Mouse (Mus musculus): ENCODE measurements around the gene Pecam1. TPM values are rescaled to one million over a fixed set of nuclear protein-coding genes. Genes with fewer than 3 reads are reported as not detected.
"Not testable (repeated sequence)": the region's sequence is repeated elsewhere in the genome, so short reads cannot be mapped to it uniquely, and the experiment has no call there.

Pecam1 gene
- total and polyA plus RNA-seq, 2 experiments from 2014 or later = 9.8 to 17.5 TPM

DNA sequence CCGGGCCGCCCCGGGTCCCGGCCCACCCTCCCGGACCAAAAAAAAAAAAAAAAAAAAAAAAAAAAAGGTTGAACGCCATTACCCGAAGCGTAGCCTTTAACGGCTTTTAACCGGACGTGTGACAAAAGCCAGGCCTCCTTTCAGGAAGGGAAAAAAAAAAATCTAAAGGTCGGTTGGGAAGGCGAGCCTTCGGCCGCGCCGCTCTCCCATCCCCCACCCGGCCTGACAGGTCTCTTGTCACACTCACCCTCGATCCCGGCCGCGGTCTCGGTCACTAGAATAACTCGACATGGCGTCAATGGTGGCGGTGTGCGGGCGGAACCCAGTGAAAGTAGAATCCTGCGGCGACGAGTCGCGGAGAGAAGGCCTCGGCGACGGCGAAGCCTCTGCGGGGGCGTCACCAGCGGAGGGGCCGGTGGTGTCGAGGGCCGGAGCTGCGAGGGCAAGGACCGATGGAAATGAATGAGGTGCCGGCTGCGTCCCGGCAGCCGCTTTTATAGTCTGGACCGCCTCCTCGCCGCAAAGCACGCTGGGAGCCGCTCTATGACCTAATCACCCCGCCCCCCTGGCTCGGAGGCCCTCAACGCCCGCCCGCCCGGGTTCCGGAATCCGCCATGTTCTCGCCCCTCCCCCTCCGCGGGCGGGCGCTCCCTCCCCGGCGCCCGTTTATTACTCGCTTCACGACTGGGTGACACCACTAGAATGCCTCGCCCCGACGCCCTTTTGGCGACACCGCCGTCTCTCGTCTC is 37.8 kb upstream of the Pecam1 start:
- no peaks in the 10 kb centered on the region for H3K27me3 ChIP-seq (ENCODE audit: insufficient read depth, low read length)
- DNase-seq (ENCODE audit: low spot score) (peak; percentile 98), ATAC-seq (ENCODE audit: low FRiP score) (peak; percentile 88)
- TF ChIP-seq CTCF (IDR thresholded peaks at IDR 0.05) = no peak
- peak overlapping the region; percentile 67 for H3K4me3 ChIP-seq (ENCODE audit: low read depth, low read length)
- no peaks in the 10 kb centered on the region for H3K9me3 ChIP-seq (ENCODE audit: low read length)
- H3K36me3 ChIP-seq (ENCODE audit: insufficient read depth, low read length) = peaks cover 11% of the 10 kb centered on the region
- peaks cover 5% of the 10 kb centered on the region; the same call in 1 of the 2 replicates for H3K4me1 ChIP-seq (ENCODE audit: insufficient read depth, low read length)
- H3K4me2 ChIP-seq (ENCODE audit: low read depth, low read length, poor library complexity, severe bottlenecking) = peak overlapping the region; percentile 50
- H3K27ac ChIP-seq (ENCODE audit: low read depth, low read length) = peak overlapping the region; percentile 98
- under 1% methylated on average over 59 of the region's 79 CpGs for WGBS
- peak overlapping the region; percentile 99 for H3K9ac ChIP-seq (replicated peaks; ENCODE audit: low read length, poor library complexity, severe bottlenecking)

DNA sequence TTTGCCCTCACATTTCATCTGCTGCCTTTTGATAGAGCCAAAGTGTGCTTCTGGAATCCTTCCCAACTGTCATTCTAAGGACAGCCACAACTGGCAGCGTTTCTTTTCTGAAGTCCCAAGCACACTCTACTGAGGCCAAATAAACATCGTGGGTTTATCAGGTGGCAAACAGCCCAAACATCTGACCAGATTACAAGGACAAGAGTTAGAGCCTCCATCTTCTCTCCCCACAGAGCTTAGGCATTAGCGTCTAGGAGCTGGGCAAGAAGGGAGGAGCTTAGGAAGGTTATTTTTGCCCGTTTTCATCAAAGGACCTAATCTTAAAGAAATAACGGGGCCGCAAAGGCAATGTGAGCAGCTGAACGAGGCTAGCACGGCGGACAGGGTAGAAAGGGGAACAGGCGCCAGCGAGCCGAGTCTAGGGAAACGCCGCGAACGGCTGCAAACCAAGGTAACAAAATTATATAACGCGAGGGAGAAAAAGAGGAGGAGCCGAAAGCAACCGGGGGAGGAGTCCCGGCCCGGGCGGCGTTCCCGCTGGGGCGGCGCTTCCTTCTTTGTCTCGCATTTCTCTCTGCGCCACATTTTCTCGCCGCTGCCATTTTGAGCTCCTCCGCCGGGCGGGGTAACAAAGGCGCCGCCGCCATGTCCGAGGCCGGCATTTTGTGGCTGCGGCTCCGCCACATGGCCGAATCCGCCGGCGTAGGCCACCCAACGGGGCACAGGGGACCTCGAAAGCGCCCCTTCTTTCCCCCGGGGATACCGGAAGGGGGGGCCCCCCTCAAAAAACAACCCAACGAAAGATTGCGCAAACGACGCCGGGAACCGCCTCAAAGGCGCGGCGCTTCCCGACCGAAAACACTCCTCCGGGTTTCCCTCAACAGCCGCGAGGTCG is 37.0 kb upstream of the Pecam1 start:
- Histone ChIP-seq H3K9me3 (ENCODE audit: low read length) (no peaks in the 10 kb centered on the region), H3K27ac (ENCODE audit: low read depth, low read length) (peak overlapping the region; percentile 98), H3K9ac (replicated peaks; ENCODE audit: low read length, poor library complexity, severe bottlenecking) (peak overlapping the region; percentile 99), H3K4me1 (ENCODE audit: insufficient read depth, low read length) (peaks cover 5% of the 10 kb centered on the region; the same call in 1 of the 2 replicates), H3K36me3 (ENCODE audit: insufficient read depth, low read length) (peaks cover 17% of the 10 kb centered on the region), H3K4me2 (ENCODE audit: low read depth, low read length, poor library complexity, severe bottlenecking) (peak overlapping the region; percentile 65), H3K27me3 (ENCODE audit: insufficient read depth, low read length) (no peaks in the 10 kb centered on the region), H3K4me3 (ENCODE audit: low read depth, low read length) (peak overlapping the region; percentile 67)
- under 1% methylated on average over 59 of the region's 65 CpGs for WGBS
- DNase-seq (ENCODE audit: low spot score) (peak; percentile 90), ATAC-seq (ENCODE audit: low FRiP score) (peak; percentile 14; the same call in 1 of the 2 replicates)
- TF ChIP-seq CTCF (IDR thresholded peaks at IDR 0.05) = 0 out of 2 replicates have a peak, but pooled peaks have one; percentile 10

GRCm38 (mm10) chr11:106785043-106785442 is 34.6 kb upstream of the Pecam1 start:
- Histone ChIP-seq H3K9ac (replicated peaks; ENCODE audit: low read length, poor library complexity, severe bottlenecking) (no peak overlapping the region), H3K4me1 (ENCODE audit: insufficient read depth, low read length) (peaks cover 5% of the 10 kb centered on the region; the same call in 1 of the 2 replicates), H3K27ac (ENCODE audit: low read depth, low read length) (no peak overlapping the region), H3K9me3 (ENCODE audit: low read length) (no peaks in the 10 kb centered on the region), H3K4me2 (ENCODE audit: low read depth, low read length, poor library complexity, severe bottlenecking) (0 out of 2 replicates have a peak overlapping the region, but pooled peaks have one; percentile 6), H3K36me3 (ENCODE audit: insufficient read depth, low read length) (peaks cover 20% of the 10 kb centered on the region), H3K4me3 (ENCODE audit: low read depth, low read length) (no peak overlapping the region), H3K27me3 (ENCODE audit: insufficient read depth, low read length) (no peaks in the 10 kb centered on the region)
- ATAC-seq (ENCODE audit: low FRiP score) = no peak
- WGBS = 64% methylated on average over 1 of the region's 1 CpGs
- DNase-seq (ENCODE audit: low spot score) = no peak
- no peak for TF ChIP-seq CTCF (IDR thresholded peaks at IDR 0.05)

- ATAC-seq (ENCODE audit: low FRiP score) (no peak), DNase-seq (ENCODE audit: low spot score) (no peak)
- Histone ChIP-seq H3K36me3 (ENCODE audit: insufficient read depth, low read length) (peaks cover 20% of the 10 kb centered on the region), H3K4me2 (ENCODE audit: low read depth, low read length, poor library complexity, severe bottlenecking) (no peak overlapping the region), H3K4me3 (ENCODE audit: low read depth, low read length) (no peak overlapping the region), H3K4me1 (ENCODE audit: insufficient read depth, low read length) (peaks cover 5% of the 10 kb centered on the region; the same call in 1 of the 2 replicates), H3K9me3 (ENCODE audit: low read length) (no peaks in the 10 kb centered on the region), H3K27me3 (ENCODE audit: insufficient read depth, low read length) (no peaks in the 10 kb centered on the region), H3K27ac (ENCODE audit: low read depth, low read length) (no peak overlapping the region), H3K9ac (replicated peaks; ENCODE audit: low read length, poor library complexity, severe bottlenecking) (no peak overlapping the region)
- TF ChIP-seq CTCF (IDR thresholded peaks at IDR 0.05) = no peak
- WGBS = 91% methylated on average over 2 of the region's 2 CpGs
Observed at GRCm38 (mm10) chr11:106784476-106784875, 34.0 kb upstream of the Pecam1 start.

DNA sequence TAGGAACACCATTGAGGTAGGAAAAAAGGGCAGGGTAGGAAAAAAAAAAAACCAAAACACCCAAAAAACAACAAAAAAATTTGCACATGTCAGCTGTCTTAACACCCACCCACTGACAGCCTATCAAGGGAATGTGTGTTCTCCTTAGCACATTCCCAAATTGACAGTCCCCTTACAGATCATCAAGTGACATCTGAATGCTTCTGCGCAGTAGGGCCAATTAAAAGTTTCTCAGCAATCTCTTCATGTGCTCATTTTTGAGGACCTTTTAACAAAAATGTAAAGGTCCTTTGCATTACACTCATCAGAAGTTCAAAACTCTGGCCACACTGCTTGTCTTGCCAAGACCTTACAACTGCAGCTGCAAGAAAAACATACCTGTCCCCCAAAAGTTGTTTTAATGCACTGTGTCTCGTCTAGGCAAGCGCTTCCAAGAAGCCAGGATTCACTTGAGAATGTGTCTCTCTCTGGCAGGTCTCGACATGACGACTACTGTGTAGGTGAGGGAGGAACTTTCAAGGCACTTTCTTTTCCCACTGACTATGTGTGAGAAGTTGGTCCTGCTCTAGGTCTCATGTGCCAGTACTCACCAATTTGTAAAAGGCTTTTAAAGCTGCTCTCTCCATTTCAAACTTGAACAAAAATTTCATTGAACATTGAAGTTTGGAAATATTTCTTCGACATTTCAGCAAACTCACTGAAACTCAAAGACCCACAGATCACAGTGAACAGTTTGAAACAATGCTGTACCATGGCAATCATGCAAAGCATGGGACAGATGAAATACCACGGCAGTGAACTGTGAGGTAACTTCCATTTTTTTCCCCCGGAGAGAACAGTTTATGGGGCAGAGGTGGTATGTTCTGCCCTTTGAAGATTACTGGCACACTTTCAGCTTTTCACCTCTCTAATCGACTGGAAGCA is 32.7 kb upstream of the Pecam1 start:
- Histone ChIP-seq H3K4me3 (ENCODE audit: low read depth, low read length) (no peak overlapping the region), H3K4me2 (ENCODE audit: low read depth, low read length, poor library complexity, severe bottlenecking) (no peak overlapping the region)

GRCm38 (mm10) chr11:106782271-106782670 is 31.8 kb upstream of the Pecam1 start:
- not testable (repeated sequence) for H3K4me1 ChIP-seq (ENCODE audit: insufficient read depth, low read length); H3K9ac ChIP-seq (replicated peaks; ENCODE audit: low read length, poor library complexity, severe bottlenecking); H3K27ac ChIP-seq (ENCODE audit: low read depth, low read length); H3K27me3 ChIP-seq (ENCODE audit: insufficient read depth, low read length); H3K4me2 ChIP-seq (ENCODE audit: low read depth, low read length, poor library complexity, severe bottlenecking); H3K4me3 ChIP-seq (ENCODE audit: low read depth, low read length); DNase-seq (ENCODE audit: low spot score); H3K9me3 ChIP-seq (ENCODE audit: low read length); ATAC-seq (ENCODE audit: low FRiP score)
- peaks cover 20% of the 10 kb centered on the region for H3K36me3 ChIP-seq (ENCODE audit: insufficient read depth, low read length)
- 90% methylated on average over 7 of the region's 7 CpGs for WGBS

More for the DNA sequence above, 32.7 kb upstream of the Pecam1 start:
- no peak for ATAC-seq (ENCODE audit: low FRiP score)
- Histone ChIP-seq H3K9ac (replicated peaks; ENCODE audit: low read length, poor library complexity, severe bottlenecking) (no peak overlapping the region), H3K27ac (ENCODE audit: low read depth, low read length) (no peak overlapping the region), H3K36me3 (ENCODE audit: insufficient read depth, low read length) (peaks cover 20% of the 10 kb centered on the region), H3K27me3 (ENCODE audit: insufficient read depth, low read length) (no peaks in the 10 kb centered on the region), H3K4me1 (ENCODE audit: insufficient read depth, low read length) (peaks cover 5% of the 10 kb centered on the region; the same call in 1 of the 2 replicates), H3K9me3 (ENCODE audit: low read length) (no peaks in the 10 kb centered on the region)
- WGBS = 82% methylated on average over 9 of the region's 9 CpGs
- no peak for DNase-seq (ENCODE audit: low spot score)
- TF ChIP-seq CTCF (IDR thresholded peaks at IDR 0.05) = no peak

All from midbrain, postnatal 0 days (tissue).